In genomic region chr14:57362726-57363660, GRCm38 (mm10) we compare ENCODE assay signal across 9 mouse cellular contexts. TPM values are rescaled to one million over a fixed set of nuclear protein-coding genes. Genes with fewer than 3 reads are reported as not detected.
DNase-seq lines count a peak whose midpoint lies in the region; ATAC-seq lines count a peak whose summit lies in the region.
"Had no signal": no experiment of that assay in that cellular context is flagged by ENCODE, and none has a peak within 500 bp of the region (broad histone marks: within the 10 kb centered on the region; RNA-seq: fewer than 3 reads in every experiment).

No protein-coding gene starts in this region.

- peak; percentile 75; the same call in 1 of the 2 replicates for ATAC-seq in cerebellum, adult (ENCODE audit: insufficient number of reproducible peaks, low FRiP score, low TSS enrichment)
- ATAC-seq in forebrain, embryonic 14.5 days, result peak; percentile 68; the same call in 1 of the 2 replicates

- intact Hi-C loops in heart, postnatal 36 days (cut with DNase I), result loop anchor here (1.0 to 2.0 kb wide), 2 partner anchors 254 to 270 kb away; no protein-coding TSS in a partner anchor

- H3K36me3 ChIP-seq in forebrain, embryonic 14.5 days (ENCODE audit: control insufficient read depth, insufficient read depth, low read length), result no peaks in the 10 kb centered on the region
- H3K36me3 ChIP-seq: liver, embryonic 15.5 days had no signal

- H3K9me3 ChIP-seq in forebrain, embryonic 14.5 days (replicated peaks; ENCODE audit: control insufficient read depth, low read length), result no peaks in the 10 kb centered on the region
- H3K9me3 ChIP-seq: liver, embryonic 15.5 days had no signal

- no peak overlapping the region for H3K4me3 ChIP-seq in forebrain, embryonic 14.5 days (ENCODE audit: low read depth, low read length)
- H3K4me3 ChIP-seq: liver, embryonic 15.5 days had no signal

- H3K4me1 ChIP-seq in forebrain, embryonic 14.5 days (ENCODE audit: control insufficient read depth, insufficient read depth, low read length), result 0 out of 2 replicates have a peak, but pooled peaks cover 2% of the 10 kb centered on the region
- H3K4me1 ChIP-seq: liver, embryonic 15.5 days had no signal

- no peak overlapping the region for H3K27ac ChIP-seq in forebrain, embryonic 14.5 days (ENCODE audit: low read depth, low read length)
- H3K27ac ChIP-seq: liver, embryonic 15.5 days had no signal

- H3K4me2 ChIP-seq in forebrain, embryonic 14.5 days (ENCODE audit: low read length), result peak overlapping the region; percentile 25; the same call in 1 of the 2 replicates
- H3K4me2 ChIP-seq: liver, embryonic 15.5 days had no signal

- DNase-seq in ES-CJ7 (ENCODE audit: low read depth, low spot score), result peak; percentile 94
- peak; percentile 82 for DNase-seq in forebrain, embryonic 14.5 days (ENCODE audit: low spot score)
- DNase-seq in heart, postnatal 36 days, result peak; percentile 59 to 72
- peak; percentile 81 for DNase-seq in layer of hippocampus, adult 11-12 months (ENCODE audit: low spot score)
- peak; percentile 59 to 73 for DNase-seq in lung, adult 18-20 months
- peak; percentile 70 for DNase-seq in ovary, postnatal 14 days (ENCODE audit: low spot score)
- DNase-seq in thymus, postnatal 14 days, result peak; percentile 84

- 3% methylated on average over 19 of the region's 31 CpGs for WGBS in forebrain, embryonic 14.5 days

- H3K27me3 ChIP-seq in forebrain, embryonic 14.5 days (replicated peaks; ENCODE audit: control insufficient read depth, insufficient read depth, low read length), result no peaks in the 10 kb centered on the region
- H3K27me3 ChIP-seq: liver, embryonic 15.5 days had no signal

- no peak overlapping the region for H3K9ac ChIP-seq in forebrain, embryonic 14.5 days (ENCODE audit: low read length)
- H3K9ac ChIP-seq: liver, embryonic 15.5 days had no signal

RNA-seq across cellular contexts. Expression of gene Cryl1, which starts 35.3 kb away (rescaled TPM):
- polyA plus RNA-seq in forebrain, embryonic 14.5 days (2014; fragmentation: Nextera tagmentation; extraction: Ambion mirVana), result 9.0 and 9.9 TPM in 2 replicates
- total RNA-seq in heart, postnatal 36 days (2021), result 1 to 10 TPM; 5.2 to 6.3 TPM
